In the genomic region with DNA sequence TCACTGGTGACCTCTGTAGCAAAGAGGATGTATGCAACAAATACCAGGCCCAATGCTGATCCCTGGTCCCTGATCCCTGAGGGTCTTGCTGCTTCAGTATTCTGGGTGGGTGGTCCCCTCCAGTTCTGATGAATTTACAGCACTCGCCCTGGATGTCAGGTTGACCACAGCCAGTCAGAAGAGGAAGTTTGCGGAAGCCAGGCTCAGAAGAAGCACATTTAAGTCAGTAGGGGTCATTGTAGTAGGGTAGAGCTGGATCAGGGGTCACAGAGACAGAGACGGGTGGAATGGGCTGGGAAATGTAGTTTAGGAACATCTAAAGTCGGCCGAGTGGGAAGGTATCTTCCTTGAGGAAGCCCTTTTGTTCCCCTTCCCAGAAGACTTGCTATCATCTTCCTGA, we compare ENCODE assay signal across 29 mouse cellular contexts.
"Had no signal": no experiment of that assay in that cellular context is flagged by ENCODE, and none has a peak within 500 bp of the region (broad histone marks: within the 10 kb centered on the region; RNA-seq: fewer than 3 reads in every experiment).

No protein-coding gene starts in this region.

- H3K4me3 ChIP-seq: embryonic facial prominence, embryonic 10.5 days; embryonic facial prominence, embryonic 12.5 days; embryonic facial prominence, embryonic 13.5 days; embryonic facial prominence, embryonic 15.5 days; erythroblast, embryonic 14.5 days; forebrain, embryonic 10.5 days; forebrain, embryonic 12.5 days; forebrain, embryonic 13.5 days; forebrain, embryonic 15.5 days; gastrocnemius, adult 2 months; heart, adult 2 months had no signal

- H3K4me2 ChIP-seq: embryonic facial prominence, embryonic 12.5 days; embryonic facial prominence, embryonic 13.5 days; embryonic facial prominence, embryonic 15.5 days; forebrain, embryonic 12.5 days; forebrain, embryonic 13.5 days; forebrain, embryonic 15.5 days had no signal

- ATAC-seq: forebrain, embryonic 13.5 days; forebrain, embryonic 14.5 days; forebrain, embryonic 15.5 days; forebrain, embryonic 16.5 days; forebrain, postnatal 0 days had no signal

- H3K9me3 ChIP-seq: embryonic facial prominence, embryonic 10.5 days; embryonic facial prominence, embryonic 12.5 days; embryonic facial prominence, embryonic 13.5 days; embryonic facial prominence, embryonic 15.5 days; forebrain, embryonic 10.5 days; forebrain, embryonic 12.5 days; forebrain, embryonic 13.5 days; forebrain, embryonic 15.5 days had no signal

- H3K4me1 ChIP-seq: embryonic facial prominence, embryonic 12.5 days had no signal

- H3K36me3 ChIP-seq: embryonic facial prominence, embryonic 10.5 days; embryonic facial prominence, embryonic 12.5 days; embryonic facial prominence, embryonic 13.5 days; embryonic facial prominence, embryonic 15.5 days; forebrain, embryonic 10.5 days; forebrain, embryonic 12.5 days; forebrain, embryonic 15.5 days had no signal

- H3K27ac ChIP-seq: embryonic facial prominence, embryonic 10.5 days; embryonic facial prominence, embryonic 12.5 days; embryonic facial prominence, embryonic 13.5 days; embryonic facial prominence, embryonic 15.5 days; forebrain, embryonic 10.5 days; forebrain, embryonic 12.5 days; forebrain, embryonic 13.5 days; forebrain, embryonic 15.5 days; gastrocnemius, adult 2 months; heart, adult 2 months had no signal

- H3K9ac ChIP-seq: embryonic facial prominence, embryonic 12.5 days; embryonic facial prominence, embryonic 13.5 days; embryonic facial prominence, embryonic 15.5 days; forebrain, embryonic 12.5 days; forebrain, embryonic 13.5 days; forebrain, embryonic 15.5 days; forebrain, postnatal 0 days had no signal

- H3K27me3 ChIP-seq: forebrain, embryonic 13.5 days; forebrain, embryonic 15.5 days had no signal

- DNase-seq: cerebellum, adult 2 months; cerebellum, adult 8-10 months; cerebellum, adult 9-10 months; cerebellum, adult 9-11 months; cerebellum, postnatal 10 days; cerebellum, postnatal 14 days; cerebellum, postnatal 25 days; cerebellum, postnatal 36 days; embryo, embryonic 11 days; forebrain, postnatal 0 days; gastrocnemius, adult 2 months; gastrocnemius, postnatal 10 days; gastrocnemius, postnatal 14 days; gastrocnemius, postnatal 25 days; gastrocnemius, postnatal 36 days; heart, adult 11 months; heart, adult 18-20 months; heart, adult 2 months had no signal
